Mouse (Mus musculus) kidney, postnatal 14 days (tissue): Measurements from ENCODE around the gene Znrf1.
A peak's percentile ranks its signal among the peaks of the same experiment; 100 is the strongest.
"Not testable (repeated sequence)": the region's sequence is repeated elsewhere in the genome, so short reads cannot be mapped to it uniquely, and the experiment has no call there.

Source experiments
- DNase-seq: peaks from one replicate; pipeline ENCODE4 v3.0.0; 2022; ENCODE audit warnings: mixed read lengths

Gene Znrf1

DNA sequence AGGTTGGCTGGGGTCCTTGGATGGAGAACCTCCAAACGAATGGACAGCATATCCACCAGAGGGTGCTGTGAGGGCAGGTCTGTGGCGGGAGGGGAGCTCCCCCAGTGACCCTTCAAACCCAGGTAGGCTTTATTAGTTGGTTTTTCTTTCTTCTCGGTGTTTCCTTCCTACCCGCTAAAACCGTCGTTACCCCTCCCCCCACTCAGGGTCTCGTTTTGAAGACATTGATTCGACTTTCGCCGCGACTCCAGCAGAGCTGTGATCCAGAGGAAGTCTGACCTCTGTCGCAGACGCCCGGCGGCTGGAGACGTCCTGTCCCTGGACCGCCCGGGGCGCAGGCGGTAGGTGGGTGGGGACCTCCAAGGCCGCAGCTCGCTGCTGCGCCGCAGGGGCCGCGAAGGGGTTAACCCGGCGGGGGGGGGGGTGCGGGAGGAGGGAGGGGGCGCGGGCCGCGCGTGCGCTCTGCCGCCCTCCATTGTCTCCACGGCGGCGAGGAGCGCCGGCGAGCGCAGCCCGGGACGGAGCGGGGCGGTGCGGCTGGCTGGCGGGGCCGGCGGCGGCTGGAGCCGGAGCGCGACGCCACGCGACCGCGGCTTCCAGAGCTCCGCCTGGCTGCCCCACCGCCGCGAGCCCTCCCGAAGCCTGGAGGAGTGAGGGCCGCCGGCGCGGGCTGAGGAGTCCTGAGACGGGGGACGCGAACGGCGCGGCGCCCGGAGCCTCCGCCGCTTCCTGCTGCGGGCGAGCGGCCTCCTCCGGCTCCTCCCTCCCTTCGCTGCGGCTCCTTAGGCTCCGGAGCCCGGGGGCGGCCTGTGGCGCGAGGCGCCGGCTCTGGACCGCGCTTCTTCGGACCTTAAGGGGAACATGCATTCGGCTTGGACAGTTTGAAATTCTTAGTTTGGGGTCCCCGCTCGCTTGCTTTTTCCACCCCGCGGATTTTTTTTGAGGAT, at the start of gene Znrf1:
Gene Znrf1 (plus strand): TSS at position 67 of the 947 bp plus-strand sequence.
- peak; percentile 87 for DNase-seq

DNA sequence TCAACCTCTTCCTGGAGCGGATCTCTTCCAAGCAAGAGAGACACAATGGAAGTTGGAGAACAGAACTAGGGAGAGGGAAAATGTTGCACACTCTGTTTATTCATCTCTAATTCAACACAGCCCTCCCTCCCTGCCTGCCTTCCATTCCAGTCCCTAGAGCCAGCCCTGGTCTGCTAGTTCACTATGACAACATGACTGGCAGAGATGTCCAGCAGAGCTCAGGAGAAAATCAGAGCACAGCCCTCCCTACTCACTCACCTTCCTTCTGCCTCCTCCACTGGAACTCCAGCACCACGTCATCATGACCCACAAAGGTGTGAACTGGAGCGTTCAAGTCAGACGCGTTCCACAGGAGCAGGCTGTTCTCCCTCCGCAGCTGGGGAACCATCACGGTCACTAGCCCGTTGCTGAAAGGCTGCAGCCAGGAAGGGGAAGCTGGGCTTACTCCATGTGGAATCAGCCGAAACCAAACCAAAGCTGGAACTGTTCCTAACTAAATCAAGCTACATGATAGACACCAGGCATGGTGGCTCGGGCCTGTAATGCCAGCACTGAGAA, 45.8 kb upstream of the Znrf1 start:
- no peak for DNase-seq

DNA sequence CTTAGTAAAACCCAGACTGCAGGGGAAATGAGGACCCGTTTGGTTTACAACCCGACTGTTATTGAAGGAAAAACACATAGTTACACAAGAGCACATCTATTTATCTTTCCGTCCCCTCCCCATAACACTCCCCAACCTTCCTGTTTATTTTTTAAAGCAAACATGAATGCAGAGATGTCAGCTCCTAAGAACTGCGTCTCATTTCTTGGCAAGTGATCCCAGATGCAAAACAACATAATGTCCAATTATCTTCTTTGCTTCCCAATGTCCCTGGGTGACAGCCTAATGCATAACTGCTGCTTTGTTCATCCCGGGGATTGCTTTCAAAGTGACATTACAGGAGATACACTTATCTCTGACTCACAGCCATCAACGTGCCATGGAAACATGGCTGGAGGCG, 44.7 kb upstream of the Znrf1 start:
- no peak for DNase-seq

DNA sequence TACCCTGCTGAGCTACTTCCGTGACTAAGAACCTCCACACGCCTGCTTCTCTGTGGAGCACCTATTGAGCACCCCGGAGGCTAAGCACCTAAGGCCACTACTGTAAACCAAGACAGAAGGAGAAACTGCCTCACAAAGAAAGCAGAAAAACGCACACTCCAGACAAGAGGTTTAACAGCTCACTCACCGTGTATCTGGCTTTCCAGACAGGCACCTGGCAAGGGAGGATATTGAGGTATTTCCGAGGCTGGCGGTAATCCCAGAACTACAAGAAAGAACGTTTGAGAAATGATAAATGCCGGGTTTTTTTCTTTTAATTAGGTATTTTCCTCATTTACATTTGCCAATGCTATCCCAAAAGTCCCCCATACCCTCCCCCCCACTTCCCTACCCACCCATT, 43.4 kb upstream of the Znrf1 start:
- DNase-seq, result no peak

DNA sequence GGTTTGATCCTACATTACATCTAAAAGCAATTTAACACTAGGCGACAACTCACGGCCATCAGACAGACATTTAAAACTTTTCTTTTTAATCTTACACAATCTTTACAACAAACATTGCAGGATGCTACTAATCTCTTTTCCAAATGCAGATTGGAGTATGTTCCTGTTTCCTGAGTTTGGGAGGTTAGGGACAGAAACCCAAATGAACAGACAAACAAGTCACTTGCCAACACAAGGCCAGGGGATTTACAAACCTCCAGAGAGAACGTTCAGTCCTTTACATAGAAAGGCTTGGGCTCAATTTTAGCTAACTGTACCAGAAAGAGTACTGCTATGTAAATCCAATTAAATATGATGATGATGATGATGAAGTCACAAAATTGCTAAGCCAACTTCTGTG, 42.7 kb upstream of the Znrf1 start:
- no peak for DNase-seq

DNA sequence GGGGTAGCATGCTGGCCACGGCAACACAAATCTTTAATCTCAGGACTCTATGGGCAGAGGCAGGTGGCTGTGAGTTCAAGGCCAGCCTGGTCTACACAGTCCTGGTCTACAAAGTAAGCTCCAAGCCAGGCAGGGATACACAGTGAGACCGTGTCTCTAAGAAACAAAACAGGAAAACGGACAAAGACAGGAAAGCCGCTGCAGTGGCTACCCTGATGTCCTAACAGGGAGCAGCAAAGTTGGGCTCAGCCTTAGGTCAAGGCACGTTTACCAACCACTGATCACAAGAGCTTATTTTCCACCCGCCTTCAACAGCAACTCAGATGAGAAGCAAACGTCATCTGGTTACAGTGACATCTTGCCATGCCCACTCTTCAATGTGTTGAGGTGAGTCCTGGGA, 39.6 kb upstream of the Znrf1 start:
- DNase-seq, result no peak

DNA sequence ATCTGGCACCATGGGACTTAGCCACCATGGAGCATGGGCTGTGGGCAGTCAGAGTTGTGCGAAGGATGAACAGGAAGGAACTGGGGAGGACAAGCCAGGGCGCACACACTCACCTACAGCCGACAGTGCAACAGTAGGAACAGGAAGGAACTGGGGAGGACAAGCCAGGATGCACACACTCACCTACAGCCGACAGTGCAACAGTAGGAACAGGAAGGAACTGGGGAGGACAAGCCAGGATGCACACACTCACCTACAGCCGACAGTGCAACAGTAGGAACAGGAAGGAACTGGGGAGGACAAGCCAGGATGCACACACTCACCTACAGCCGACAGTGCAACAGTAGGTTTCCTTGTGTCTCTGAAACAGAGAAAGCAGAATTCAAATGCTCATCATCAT, 37.6 kb upstream of the Znrf1 start:
- DNase-seq, result not testable (repeated sequence)

DNA sequence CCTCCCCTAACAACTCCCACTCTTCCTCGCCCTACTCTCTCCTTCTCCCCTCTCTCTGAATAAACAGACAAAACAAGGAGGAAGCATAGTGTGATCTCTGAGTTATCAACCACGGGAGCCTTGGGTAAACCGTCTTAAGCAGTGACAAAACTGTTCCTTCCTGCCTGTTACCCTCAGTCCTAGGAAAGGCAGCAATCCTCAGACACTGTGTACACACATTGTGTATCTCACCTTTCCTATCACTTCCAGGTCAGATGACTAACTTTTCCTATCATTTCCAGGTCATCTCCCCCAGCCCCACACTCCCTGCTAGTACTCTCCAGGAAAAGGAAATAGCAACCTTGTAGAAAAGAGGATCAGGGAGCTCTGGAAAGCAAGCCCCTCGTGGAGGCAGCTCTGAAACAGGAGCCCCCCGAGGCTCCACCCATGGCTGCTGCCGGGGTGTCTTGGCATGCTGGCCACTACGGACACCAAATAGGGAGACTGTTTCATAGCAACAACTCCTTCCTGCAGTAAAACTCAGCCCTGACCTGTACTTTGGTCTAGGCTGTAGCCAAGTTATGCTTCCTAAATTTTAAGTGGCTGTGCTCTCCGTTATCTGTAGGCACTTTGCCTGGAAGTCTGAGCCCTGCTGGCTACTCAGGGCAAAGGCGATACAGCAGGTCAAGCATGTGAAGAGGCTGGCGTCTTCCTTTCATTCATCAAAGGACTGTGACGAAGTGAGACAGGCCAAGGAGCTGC, 34.0 kb upstream of the Znrf1 start:
- DNase-seq, result no peak

DNA sequence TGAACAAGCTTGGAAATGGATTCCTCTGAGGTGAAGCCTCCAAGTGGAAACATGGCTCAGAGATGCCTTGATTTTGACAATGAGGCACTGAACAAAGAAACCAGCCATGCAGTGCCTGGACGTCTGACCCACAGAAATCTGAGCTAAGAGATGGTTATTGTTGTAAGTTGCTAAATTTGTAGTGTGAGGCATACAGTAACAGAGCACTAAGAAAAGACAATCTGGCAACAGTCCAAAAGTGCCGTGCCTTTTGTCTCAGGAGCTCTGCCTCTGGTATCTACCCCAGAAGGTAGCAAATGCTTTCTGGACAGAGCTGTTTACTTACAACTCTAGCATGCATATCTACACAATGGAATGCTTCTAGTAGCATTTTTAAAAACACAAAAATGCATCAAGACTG, 27.3 kb upstream of the Znrf1 start:
- DNase-seq, result peak; percentile 9

DNA sequence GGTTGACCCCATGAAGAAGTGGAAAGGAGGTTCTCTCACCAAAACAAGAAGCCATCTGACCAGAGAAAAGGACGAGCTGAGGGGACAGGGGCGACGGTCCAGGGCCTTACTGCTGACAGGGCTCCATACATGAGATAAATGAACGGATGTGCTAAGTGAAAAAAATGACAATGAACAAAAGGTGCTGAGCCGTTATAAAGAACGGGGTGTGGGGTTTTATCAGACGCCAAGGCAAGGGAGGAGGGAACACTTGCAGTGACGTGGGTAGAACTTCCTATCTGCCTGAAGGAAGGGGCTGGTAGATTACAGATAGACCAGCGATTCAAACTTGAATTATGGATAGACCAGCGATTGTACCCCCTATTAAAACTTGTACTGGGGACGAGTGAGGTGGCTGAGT, 26.6 kb upstream of the Znrf1 start:
- no peak for DNase-seq

DNA sequence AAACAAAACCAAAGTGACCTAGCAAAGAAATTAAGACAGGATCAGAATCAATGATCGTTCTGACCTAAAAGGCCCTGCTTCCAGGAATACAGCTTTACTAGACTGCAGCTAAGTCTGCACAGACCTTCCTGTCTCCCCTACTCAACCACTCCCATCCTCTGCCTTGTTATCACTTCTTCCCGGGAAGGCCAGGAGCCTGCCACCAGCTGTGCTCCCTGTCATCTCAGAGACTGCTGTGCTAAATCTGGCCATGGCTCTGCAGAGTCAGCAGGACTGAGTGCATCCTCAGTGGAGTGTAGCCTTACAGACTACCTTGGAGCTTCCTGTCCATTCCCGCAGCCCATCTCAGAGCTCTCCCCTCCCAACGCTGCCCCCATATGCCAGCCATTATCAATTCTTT, 25.5 kb upstream of the Znrf1 start:
- peak; percentile 14 for DNase-seq

DNA sequence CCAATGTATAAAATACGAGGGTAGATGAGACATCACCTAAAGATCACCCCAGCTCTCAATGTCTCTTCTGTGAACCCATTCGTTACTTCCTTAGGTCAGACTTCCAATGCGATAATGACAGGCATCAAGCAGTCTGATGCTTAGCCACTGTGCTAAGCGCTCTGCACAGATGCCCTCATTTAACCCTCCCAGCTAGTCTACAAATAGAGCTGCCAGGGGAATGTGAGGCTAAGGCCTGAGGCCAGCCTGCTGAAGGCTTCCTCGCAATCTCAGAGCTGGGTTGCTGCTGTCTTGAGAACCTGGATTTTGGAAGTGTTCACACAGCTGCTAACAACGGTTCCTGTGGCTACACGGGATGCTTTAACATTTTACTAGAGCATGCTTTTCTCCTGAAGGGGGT, 23.0 kb upstream of the Znrf1 start:
- no peak for DNase-seq

DNA sequence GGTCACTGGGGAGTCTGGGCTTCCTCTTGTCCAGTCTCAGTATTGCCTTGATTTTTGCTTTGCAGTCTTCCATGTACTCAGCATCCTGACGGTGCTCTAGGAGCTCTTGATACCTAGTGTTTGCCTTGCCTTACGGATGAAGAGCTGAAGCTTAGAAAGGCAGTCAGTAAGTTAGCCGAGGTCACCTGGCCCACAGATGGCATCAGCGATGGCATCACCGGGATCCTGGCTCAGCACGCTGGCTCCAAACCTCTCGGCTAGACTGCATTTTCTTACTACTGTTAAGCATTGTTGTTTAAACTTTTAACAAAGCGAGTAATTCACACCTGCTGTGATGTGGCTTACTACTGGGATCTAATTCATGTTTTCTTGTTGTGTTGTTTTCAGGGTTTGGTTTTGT, 22.5 kb upstream of the Znrf1 start:
- no peak for DNase-seq

DNA sequence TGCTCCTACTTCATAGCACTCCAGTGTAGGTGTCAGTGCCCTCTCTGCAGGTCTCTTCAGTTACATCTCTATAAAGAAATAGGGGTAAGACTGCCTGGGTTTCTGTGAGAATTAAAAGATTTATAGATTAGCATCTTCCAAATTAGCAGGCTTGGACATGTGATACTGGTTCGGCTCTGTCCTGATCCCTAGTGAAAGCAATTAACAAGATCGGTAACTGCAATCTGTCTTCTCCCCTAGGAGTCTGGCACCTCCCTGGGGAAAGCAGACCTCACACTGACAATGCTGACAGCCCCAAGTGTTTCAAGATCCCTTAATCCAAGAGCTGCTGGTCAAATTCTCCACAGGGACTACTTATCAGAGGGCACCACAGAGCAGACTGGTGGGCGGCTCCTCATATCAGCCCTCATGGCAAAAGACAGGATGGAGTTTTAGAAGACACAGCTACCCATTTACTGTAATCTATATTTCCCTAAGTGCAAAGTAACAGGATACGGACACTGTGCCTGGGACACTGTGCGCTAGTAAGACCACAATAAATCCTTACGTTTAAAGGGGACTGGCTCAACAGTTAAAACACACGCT, 19.4 kb upstream of the Znrf1 start:
- DNase-seq, result no peak

DNA sequence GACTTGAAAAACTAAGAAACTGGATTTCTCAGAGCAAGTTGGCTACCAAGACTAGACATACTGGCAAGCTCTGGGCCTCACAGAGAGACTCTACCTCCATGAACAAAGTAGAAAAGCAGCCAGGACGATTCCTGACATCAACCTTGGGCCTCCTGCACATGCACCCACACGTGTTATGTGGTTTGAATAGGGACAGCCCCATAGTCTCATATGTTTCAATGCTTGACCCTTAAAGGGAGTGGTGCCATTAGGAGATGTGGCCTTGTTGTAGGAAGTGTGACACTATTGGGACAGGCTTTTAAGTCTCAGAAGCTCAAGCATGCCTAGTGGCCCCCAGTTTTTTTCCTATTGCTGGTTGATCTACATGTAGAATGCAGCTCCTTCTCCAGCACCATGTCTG, 18.4 kb upstream of the Znrf1 start:
- DNase-seq, result no peak

DNA sequence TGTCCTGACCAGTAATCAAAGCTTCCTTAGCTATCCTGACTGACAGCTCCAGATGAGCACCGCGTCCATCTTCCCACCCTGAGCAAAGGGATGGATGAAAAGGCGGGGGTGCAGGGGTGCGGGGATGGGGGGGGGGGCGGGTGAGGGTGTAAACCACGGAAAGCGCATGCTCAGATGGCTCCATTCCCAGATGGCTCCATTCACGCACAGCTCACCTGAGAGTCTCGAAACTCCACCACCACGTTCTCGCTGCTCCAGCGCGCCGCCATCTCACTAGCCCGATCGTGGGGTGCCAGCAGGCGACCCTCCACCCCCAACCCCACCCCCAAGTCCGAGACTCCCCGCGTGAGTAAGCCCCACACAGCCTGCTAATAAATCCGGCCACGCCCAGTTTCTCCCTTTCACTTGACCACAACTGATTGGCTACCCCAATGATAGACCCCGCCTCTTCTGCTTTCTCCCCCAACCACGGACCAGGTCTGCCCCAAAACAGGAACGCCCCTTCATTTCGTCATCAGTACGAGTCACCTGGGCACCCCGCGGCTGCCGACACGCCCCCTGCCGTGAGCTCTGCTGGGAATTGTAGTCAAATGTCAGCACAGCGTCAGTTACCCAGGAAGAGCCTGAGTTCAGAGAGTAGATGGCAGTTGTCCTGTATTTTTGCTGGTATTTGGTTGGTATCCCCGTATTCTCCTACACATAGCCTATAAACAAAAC, 14.0 kb upstream of the Znrf1 start, which contains the start of gene Wdr59:
Gene Wdr59 (minus strand): TSS at position 380 of the 717 bp plus-strand sequence.
- DNase-seq, result peak; percentile 99

DNA sequence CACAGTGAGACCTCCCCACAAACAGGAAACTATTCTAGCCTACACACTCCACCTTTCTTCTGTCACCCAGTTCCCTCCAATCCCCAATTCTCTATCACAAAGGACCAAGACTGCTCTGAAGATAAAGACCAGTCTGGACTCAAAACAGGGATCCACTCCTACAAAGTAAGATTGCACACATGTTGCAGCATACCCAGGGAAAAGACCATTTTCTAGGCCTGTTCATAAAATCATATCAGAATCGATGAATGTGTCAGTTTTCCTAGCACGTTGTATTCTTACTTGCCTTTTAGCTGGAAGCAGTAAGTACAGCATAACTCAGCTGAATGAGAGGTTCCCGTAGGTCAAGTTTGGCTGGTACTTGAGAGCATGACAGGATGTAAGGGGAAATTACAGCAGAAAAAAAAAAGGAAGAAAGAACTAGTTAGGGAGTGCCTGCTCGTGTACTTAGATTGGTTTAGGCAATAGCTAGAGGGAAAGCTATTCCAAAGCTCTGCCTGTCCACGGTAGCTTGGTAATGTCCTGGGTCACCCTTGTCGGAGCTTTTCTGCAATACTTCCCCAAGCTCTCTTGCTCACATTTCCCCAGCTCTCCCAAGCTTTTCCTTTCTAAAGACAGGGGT, 9.4 kb upstream of the Znrf1 start:
- DNase-seq, result no peak

DNA sequence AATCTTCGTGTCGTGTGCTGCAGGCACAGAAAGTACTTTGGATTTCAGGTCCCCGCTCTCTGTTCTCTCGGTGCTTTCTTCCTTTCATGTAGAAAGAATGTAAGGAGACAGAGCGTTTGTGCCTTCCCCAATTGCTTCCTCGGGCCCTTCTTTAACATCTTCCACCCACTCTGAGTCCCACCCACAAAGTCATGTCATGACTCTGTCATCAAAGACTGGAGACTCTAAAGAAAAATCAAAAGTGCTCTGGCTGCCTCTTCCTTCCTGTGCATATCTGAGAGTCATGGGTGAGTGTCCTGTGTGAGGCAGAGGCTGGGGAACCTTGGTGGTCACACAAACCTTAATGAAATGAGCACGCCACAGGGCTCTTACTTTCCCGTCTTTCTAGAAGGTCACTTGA, 8.7 kb upstream of the Znrf1 start:
- DNase-seq, result no peak

DNA sequence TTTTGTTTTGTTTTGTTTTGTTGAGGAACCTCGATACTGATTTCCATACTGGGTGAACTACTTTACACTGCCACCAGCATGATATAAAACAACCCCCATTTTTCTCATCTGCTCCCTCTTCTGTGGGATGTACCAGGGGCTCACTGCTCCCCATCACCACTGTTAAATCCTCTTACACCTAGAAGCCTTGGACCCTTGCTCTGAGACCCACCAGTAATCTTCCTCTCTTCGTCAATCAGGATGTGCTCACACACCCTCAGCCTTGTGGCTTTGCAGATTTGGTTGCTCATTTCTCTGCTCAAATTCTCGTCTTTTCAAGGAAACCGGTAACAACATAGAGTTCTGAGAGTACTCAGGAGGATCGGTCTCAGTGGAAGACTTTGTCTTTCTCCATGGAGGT, 7.8 kb upstream of the Znrf1 start:
- no peak for DNase-seq

DNA sequence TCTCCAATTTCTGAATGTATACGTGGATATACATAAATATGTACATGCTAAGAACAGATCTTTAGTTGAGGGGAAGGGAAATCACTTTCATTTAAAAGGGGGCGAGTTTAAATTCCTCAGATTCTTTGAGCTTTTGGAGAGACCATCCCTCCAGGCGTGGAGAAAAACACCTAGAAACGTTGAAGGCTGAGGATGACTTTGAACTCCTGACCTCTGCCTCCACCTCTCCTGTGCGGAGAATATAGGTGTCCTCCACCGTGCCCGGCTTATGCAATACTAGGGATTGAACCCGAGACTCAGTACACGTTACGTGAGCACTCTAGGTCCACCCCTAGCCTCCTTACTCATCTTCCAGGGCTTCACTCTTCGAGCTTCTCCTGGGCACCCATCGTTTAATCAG, 4.7 kb upstream of the Znrf1 start:
- DNase-seq, result no peak

DNA sequence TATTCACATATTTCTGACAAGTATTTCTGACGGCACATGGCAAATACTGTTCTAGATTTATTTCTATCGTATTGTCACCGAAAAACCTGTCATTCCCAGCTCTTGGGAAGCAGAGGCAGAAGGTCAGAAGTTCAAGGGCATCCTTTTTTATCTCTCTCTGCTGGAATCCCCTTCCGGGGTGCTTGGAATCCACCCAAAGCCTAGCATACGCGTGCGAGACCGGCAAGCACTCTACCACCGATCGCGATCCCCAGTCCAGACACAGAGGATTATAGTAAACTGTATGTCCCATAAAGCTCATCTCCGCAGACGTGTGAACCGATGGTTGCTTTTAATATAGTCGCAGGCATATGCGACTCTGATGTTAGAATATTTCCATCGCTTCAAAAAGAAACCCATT, 4.3 kb upstream of the Znrf1 start:
- no peak for DNase-seq

DNA sequence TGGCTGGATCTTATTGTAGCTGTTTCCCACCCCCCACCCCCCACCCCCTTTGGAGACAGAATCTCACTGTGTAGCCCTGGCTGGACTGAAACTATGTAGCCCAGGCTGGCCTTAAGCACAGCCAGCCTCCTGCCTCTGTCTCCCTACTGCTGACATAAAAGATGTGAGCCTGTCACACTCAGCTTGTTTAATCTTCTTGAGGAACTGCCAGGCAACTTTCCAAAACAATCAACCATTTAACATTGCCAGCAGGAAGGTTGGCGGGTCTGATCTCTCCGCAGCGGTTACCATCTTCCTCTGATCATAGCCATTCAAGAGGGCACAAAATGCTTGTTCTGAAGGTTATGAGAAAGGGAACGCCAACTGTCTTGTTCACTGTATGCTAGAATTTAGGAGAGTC, 2.4 kb upstream of the Znrf1 start:
- DNase-seq, result no peak
